Mouse (Mus musculus): ENCODE data around the gene Asphd1.

Gene Asphd1

GRCm38 (mm10) chr7:126949403-126949792 lies at the start of gene Asphd1:
Gene Asphd1 (minus strand): TSS chr7:126949582.
- DNase-seq = no peak

- no peak for DNase-seq
Measured at GRCm38 (mm10) chr7:126996449-126996848, 47.1 kb upstream of the Asphd1 start.

- DNase-seq = no peak
Measured at GRCm38 (mm10) chr7:126988816-126989215, 39.4 kb upstream of the Asphd1 start.

- no peak for DNase-seq
Measured at GRCm38 (mm10) chr7:126986319-126986718, 36.9 kb upstream of the Asphd1 start.

GRCm38 (mm10) chr7:126984667-126985444 lies 35.5 kb upstream of the Asphd1 start:
- no peak for DNase-seq

GRCm38 (mm10) chr7:126983113-126983512 lies 33.7 kb upstream of the Asphd1 start:
- no peak for DNase-seq

- no peak for DNase-seq
Measured at GRCm38 (mm10) chr7:126982054-126982453, 32.7 kb upstream of the Asphd1 start.

GRCm38 (mm10) chr7:126981601-126982000 lies 32.2 kb upstream of the Asphd1 start:
- DNase-seq = no peak

GRCm38 (mm10) chr7:126978841-126979240 lies 29.5 kb upstream of the Asphd1 start:
- no peak for DNase-seq

GRCm38 (mm10) chr7:126976878-126977459 lies 27.6 kb upstream of the Asphd1 start:
- DNase-seq = no peak

GRCm38 (mm10) chr7:126975950-126976866 lies 26.8 kb upstream of the Asphd1 start, which contains the start of gene Cdiptos:
Gene Cdiptos (minus strand): TSS chr7:126976098.
- DNase-seq = peak; percentile 85 to 89

- no peak for DNase-seq
Measured at GRCm38 (mm10) chr7:126975893-126975949, 26.3 kb upstream of the Asphd1 start, which contains the start of gene Cdipt. Gene Cdipt (plus strand): TSS chr7:126975914.

- peak in 1 of 2 experiments; percentile 28 for DNase-seq
Measured at GRCm38 (mm10) chr7:126975493-126975892, 26.1 kb upstream of the Asphd1 start.

GRCm38 (mm10) chr7:126967361-126967760 lies 18.0 kb upstream of the Asphd1 start:
- DNase-seq = no peak

- no peak for DNase-seq
Measured at GRCm38 (mm10) chr7:126965568-126965967, 16.2 kb upstream of the Asphd1 start.

- DNase-seq = no peak
Measured at GRCm38 (mm10) chr7:126963548-126964286, 14.3 kb upstream of the Asphd1 start.

- no peak for DNase-seq
Measured at GRCm38 (mm10) chr7:126961965-126962364, 12.6 kb upstream of the Asphd1 start.

- DNase-seq = no peak
Measured at GRCm38 (mm10) chr7:126961095-126961494, 11.7 kb upstream of the Asphd1 start.

GRCm38 (mm10) chr7:126959780-126960179 lies 10.4 kb upstream of the Asphd1 start:
- no peak for DNase-seq

GRCm38 (mm10) chr7:126955125-126955524 lies 5.7 kb upstream of the Asphd1 start:
- DNase-seq = no peak

- no peak for DNase-seq
Measured at GRCm38 (mm10) chr7:126952646-126953045, 3.3 kb upstream of the Asphd1 start.

- no peak for DNase-seq
Measured at GRCm38 (mm10) chr7:126951741-126952140, 2.4 kb upstream of the Asphd1 start.
